Mouse (Mus musculus) testis, adult 2 months (tissue): Measurements from ENCODE around the gene Lrrc8b. TPM values are rescaled to one million over a fixed set of nuclear protein-coding genes. Genes with fewer than 3 reads are reported as not detected.

Experiments
- H3K27ac ChIP-seq: fragments of 200-500 bp; 2 replicates; pipeline ENCODE4 v1.5.1; 2012; ENCODE audit warnings: low read depth, low read length; ENCODE audit not compliant: control insufficient read depth, insufficient read depth
- H3K27me3 ChIP-seq: fragments of 200-500 bp; 2 replicates; pipeline ENCODE4 v1.6.1; 2012; ENCODE audit warnings: mild to moderate bottlenecking, low read length, moderate library complexity; ENCODE audit not compliant: control insufficient read depth, insufficient read depth
- H3K36me3 ChIP-seq: fragments of 200-500 bp; 2 replicates; pipeline ENCODE4 v1.6.1; 2012; ENCODE audit warnings: mild to moderate bottlenecking, low read length; ENCODE audit not compliant: control insufficient read depth, insufficient read depth
- H3K4me1 ChIP-seq: fragments of 200-500 bp; 2 replicates; pipeline ENCODE4 v1.6.1; 2012; ENCODE audit warnings: low read length; ENCODE audit not compliant: control insufficient read depth, insufficient read depth
- H3K4me3 ChIP-seq: fragments of 200-500 bp; 2 replicates; pipeline ENCODE4 v1.5.1; 2012; ENCODE audit warnings: low read depth, mild to moderate bottlenecking, low read length, moderate library complexity, mixed read lengths; ENCODE audit not compliant: control insufficient read depth
- CTCF ChIP-seq: fragments of 200-500 bp; IDR thresholded peaks from 2 replicates; pipeline ENCODE4 v1.5.1; 2012; ENCODE audit warnings: low read depth, mild to moderate bottlenecking, inconsistent platforms, low read length, moderate library complexity; ENCODE audit not compliant: control insufficient read depth, insufficient read depth, insufficient replicate concordance
- POLR2A ChIP-seq: fragments of 200-500 bp; IDR thresholded peaks from 2 replicates; pipeline ENCODE4 v1.6.1; 2012; ENCODE audit warnings: low read depth, mild to moderate bottlenecking, inconsistent platforms, low read length, moderate library complexity; ENCODE audit not compliant: control insufficient read depth
- polyA plus RNA-seq: library from polyadenylated mRNA; depleted of rRNA; stranded (reverse); fragments of >200 nt; gene quantifications from 2 replicates; pipeline ENCODE4 v1.2.3, GENCODE M21; 2012

Gene Lrrc8b
- polyA plus RNA-seq, 1 experiment = 336 TPM

GRCm38 (mm10) chr5:105400424-105401375 is 14.9 kb upstream of the Lrrc8b start:
- Histone ChIP-seq H3K27ac (peak overlapping the region; percentile 49), H3K4me1 (peaks cover 2% of the 10 kb centered on the region), H3K27me3 (no peaks in the 10 kb centered on the region), H3K4me3 (peak overlapping the region; percentile 91), H3K36me3 (no peaks in the 10 kb centered on the region)
- TF ChIP-seq CTCF (no peak), POLR2A (no peak; the same call in 1 of the 2 replicates)

GRCm38 (mm10) chr5:105401536-105401935 is 14.0 kb upstream of the Lrrc8b start:
- H3K36me3 ChIP-seq = no peaks in the 10 kb centered on the region
- H3K27me3 ChIP-seq = no peaks in the 10 kb centered on the region
- H3K4me3 ChIP-seq = peak overlapping the region; percentile 66
- H3K27ac ChIP-seq = no peak overlapping the region
- peaks cover 2% of the 10 kb centered on the region for H3K4me1 ChIP-seq
- TF ChIP-seq CTCF = no peak
- no peak for TF ChIP-seq POLR2A

- TF ChIP-seq POLR2A (no peak), CTCF (no peak)
- Histone ChIP-seq H3K4me3 (no peak overlapping the region), H3K4me1 (peaks cover 2% of the 10 kb centered on the region), H3K36me3 (no peaks in the 10 kb centered on the region), H3K27ac (no peak overlapping the region), H3K27me3 (no peaks in the 10 kb centered on the region)
Observed at GRCm38 (mm10) chr5:105404961-105405360, 10.6 kb upstream of the Lrrc8b start.

- TF ChIP-seq POLR2A (no peak), CTCF (no peak)
- Histone ChIP-seq H3K27me3 (no peaks in the 10 kb centered on the region), H3K27ac (no peak overlapping the region), H3K36me3 (no peaks in the 10 kb centered on the region), H3K4me3 (no peak overlapping the region), H3K4me1 (no peaks in the 10 kb centered on the region)
Observed at GRCm38 (mm10) chr5:105407661-105408060, 7.9 kb upstream of the Lrrc8b start.

GRCm38 (mm10) chr5:105409092-105409491 is 6.5 kb upstream of the Lrrc8b start:
- H3K4me1 ChIP-seq = no peaks in the 10 kb centered on the region
- no peaks in the 10 kb centered on the region for H3K36me3 ChIP-seq
- H3K27me3 ChIP-seq = no peaks in the 10 kb centered on the region
- no peak overlapping the region for H3K4me3 ChIP-seq
- H3K27ac ChIP-seq = no peak overlapping the region
- TF ChIP-seq POLR2A (no peak), CTCF (no peak)

GRCm38 (mm10) chr5:105410521-105411293 is 4.9 kb upstream of the Lrrc8b start:
- H3K4me1 ChIP-seq = peaks cover 5% of the 10 kb centered on the region
- no peaks in the 10 kb centered on the region for H3K36me3 ChIP-seq
- no peaks in the 10 kb centered on the region for H3K27me3 ChIP-seq
- TF ChIP-seq POLR2A (no peak), CTCF (no peak)
- H3K27ac ChIP-seq = no peak overlapping the region
- no peak overlapping the region for H3K4me3 ChIP-seq

- no peak overlapping the region for H3K27ac ChIP-seq
- H3K27me3 ChIP-seq = no peaks in the 10 kb centered on the region
- TF ChIP-seq POLR2A (no peak), CTCF (no peak)
Observed at GRCm38 (mm10) chr5:105411294-105411570, 4.3 kb upstream of the Lrrc8b start.

More at GRCm38 (mm10) chr5:105411294-105411570, 4.3 kb upstream of the Lrrc8b start:
- peaks cover 5% of the 10 kb centered on the region for H3K4me1 ChIP-seq
- H3K4me3 ChIP-seq = no peak overlapping the region
- no peaks in the 10 kb centered on the region for H3K36me3 ChIP-seq
